Mouse (Mus musculus) CH12.LX (cell line): ENCODE measurements around the gene Fbxo3. TPM values are rescaled to one million over a fixed set of nuclear protein-coding genes. Genes with fewer than 3 reads are reported as not detected.
A peak's percentile ranks its signal among the peaks of the same experiment; 100 is the strongest.

Experiments
- DNase-seq: peaks from one replicate; pipeline ENCODE4 v3.0.0-alpha.2; 2013; ENCODE audit errors: extremely low read depth
- H3K27ac ChIP-seq: 2 replicates; pipeline ENCODE4 v1.5.1; 2012; ENCODE audit warnings: low read depth, mild to moderate bottlenecking, control low read depth, moderate library complexity; ENCODE audit not compliant: insufficient read depth
- H3K27me3 ChIP-seq: replicated peaks from 2 replicates; pipeline ENCODE3; 2012; ENCODE audit warnings: inconsistent platforms
- H3K36me3 ChIP-seq, 2 experiments: replicated peaks in 1 of 2; 2 replicates each; pipeline versions ENCODE3 to v1.6.1; 2012; ENCODE audit warnings: inconsistent platforms in 1 of 2, low read length in 1 of 2, mild to moderate bottlenecking in 1 of 2, mixed read lengths in 1 of 2, moderate library complexity in 1 of 2; ENCODE audit not compliant: control insufficient read depth in 1 of 2, insufficient read depth in 1 of 2
- H3K4me1 ChIP-seq, 2 experiments: 2 replicates each; pipeline ENCODE4 v1.6.1; 2012; ENCODE audit warnings: inconsistent platforms in 1 of 2, moderate library complexity in 1 of 2; ENCODE audit not compliant: insufficient read depth in 2 of 2, control insufficient read depth in 1 of 2
- H3K4me2 ChIP-seq: 2 replicates; pipeline ENCODE4 v1.6.1; 2012; ENCODE audit warnings: low read depth, mild to moderate bottlenecking, control low read depth; ENCODE audit not compliant: poor library complexity, insufficient read depth, severe bottlenecking
- H3K4me3 ChIP-seq, 3 experiments: fragments of 150-350 bp in 1 of 3; sonication (generic) in 1 of 3; replicated peaks in 1 of 3; 2 replicates each; pipeline versions ENCODE3 to v1.5.1; 2011 to 2012; ENCODE audit warnings: low read depth in 2 of 3, low read length in 2 of 3, mild to moderate bottlenecking in 2 of 3, moderate library complexity in 2 of 3, control low read depth in 1 of 3, improper control_type of control experiment in 1 of 3, inconsistent platforms in 1 of 3, mixed read lengths in 1 of 3; ENCODE audit not compliant: poor library complexity in 1 of 3
- H3K79me2 ChIP-seq: replicated peaks from 2 replicates; pipeline ENCODE4 v1.6.1; 2012; ENCODE audit warnings: mild to moderate bottlenecking, moderate library complexity; ENCODE audit not compliant: control insufficient read depth, poor library complexity, insufficient read depth, severe bottlenecking; ENCODE audit errors: extremely low read depth
- H3K9ac ChIP-seq: 2 replicates; pipeline ENCODE4 v1.6.1; 2012; ENCODE audit warnings: low read depth, mild to moderate bottlenecking, control low read depth, moderate library complexity; ENCODE audit not compliant: insufficient read depth
- H3K9me3 ChIP-seq: replicated peaks from 2 replicates; pipeline ENCODE3; 2012; ENCODE audit warnings: low read length, inconsistent platforms, mixed read lengths
- BHLHE40 ChIP-seq: IDR thresholded peaks from 2 replicates; pipeline ENCODE4 v1.6.1; 2011; ENCODE audit warnings: mild to moderate bottlenecking, low read depth, low read length, improper control_type of control experiment
- CHD1 ChIP-seq: IDR thresholded peaks from 2 replicates; pipeline ENCODE4 v1.6.1; 2012; ENCODE audit warnings: low read depth, low read length, improper control_type of control experiment, inconsistent platforms
- CHD2 ChIP-seq: IDR thresholded peaks from 2 replicates; pipeline ENCODE4 v1.6.1; 2011; ENCODE audit warnings: low read length, improper control_type of control experiment
- EP300 ChIP-seq: IDR thresholded peaks from 2 replicates; pipeline ENCODE4 v1.6.1; 2011; ENCODE audit warnings: low read length, improper control_type of control experiment
- GABPA ChIP-seq: IDR thresholded peaks from 2 replicates; pipeline ENCODE4 v1.6.1; 2012; ENCODE audit warnings: low read depth, low read length, improper control_type of control experiment, inconsistent platforms; ENCODE audit not compliant: insufficient replicate concordance
- JUN ChIP-seq: IDR thresholded peaks from 2 replicates; pipeline ENCODE4 v1.6.1; 2011; ENCODE audit warnings: low read depth, mild to moderate bottlenecking, low read length, improper control_type of control experiment, moderate library complexity; ENCODE audit not compliant: insufficient read depth
- MAFK ChIP-seq: IDR thresholded peaks from 2 replicates; pipeline ENCODE4 v1.6.1; 2011; ENCODE audit warnings: low read length, improper control_type of control experiment; ENCODE audit not compliant: insufficient replicate concordance
- MAX ChIP-seq: IDR thresholded peaks from 2 replicates; pipeline ENCODE4 v1.6.1; 2011; ENCODE audit warnings: low read length, improper control_type of control experiment
- MXI1 ChIP-seq: IDR thresholded peaks from 2 replicates; pipeline ENCODE4 v1.6.1; 2011; ENCODE audit warnings: mild to moderate bottlenecking, low read depth, low read length, improper control_type of control experiment
- MYC ChIP-seq: IDR thresholded peaks from 2 replicates; pipeline ENCODE4 v1.6.1; 2011; ENCODE audit warnings: low read depth, mild to moderate bottlenecking, improper control_type of control experiment, low read length
- RAD21 ChIP-seq: IDR thresholded peaks from 2 replicates; pipeline ENCODE4 v1.6.1; 2011; ENCODE audit warnings: low read depth, mild to moderate bottlenecking, low read length, improper control_type of control experiment, moderate library complexity
- SIN3A ChIP-seq: IDR thresholded peaks from 2 replicates; pipeline ENCODE4 v1.6.1; 2012; ENCODE audit warnings: low read length, improper control_type of control experiment, inconsistent platforms
- USF1 ChIP-seq: IDR thresholded peaks from 2 replicates; pipeline ENCODE4 v1.6.1; 2014; ENCODE audit warnings: low read depth, mild to moderate bottlenecking, inconsistent platforms, low read length, improper control_type of control experiment
- USF2 ChIP-seq: conservative IDR thresholded peaks from 2 replicates; pipeline ENCODE4 v1.6.1; 2011; ENCODE audit warnings: low read depth, low read length, improper control_type of control experiment
- dilution Hi-C: fragments of 300-500 bp; cut with MboI; formaldehyde crosslinking; loops from 2 replicates; pipeline ENCODE4 v1.14.3; 2020; ENCODE audit warnings: low sequenced_read_pairs; ENCODE audit not compliant: extremely low pct_unique_long_range_greater_than_20kb, extremely low pct_ligation_motif_present
- in situ Hi-C: fragments of 300-500 bp; cut with MboI; formaldehyde crosslinking; loops from 3 replicates; pipeline ENCODE4 v1.14.3; 2019; ENCODE audit warnings: low sequenced_read_pairs, low pct_ligation_motif_present, low pct_unique_long_range_greater_than_20kb, mixed read lengths
- polyA plus RNA-seq: library from polyadenylated mRNA; unstranded; fragments of >175 nt; gene quantifications from 2 replicates; pipeline ENCODE4 v1.2.1, GENCODE M21; 2012; ENCODE audit warnings: low read depth; ENCODE audit not compliant: insufficient read length
- total RNA-seq, 2 experiments: library from RNA; depleted of rRNA; stranded (reverse); fragments of 300-350 nt in 1 of 2; fragments of >200 nt in 1 of 2; gene quantifications; 2 replicates each; pipeline ENCODE4 v1.2.3; 2012 to 2014

The Fbxo3 gene
- total and polyA plus RNA-seq, 3 experiments = 29.7 to 63.7 (median 38.4) TPM

DNA sequence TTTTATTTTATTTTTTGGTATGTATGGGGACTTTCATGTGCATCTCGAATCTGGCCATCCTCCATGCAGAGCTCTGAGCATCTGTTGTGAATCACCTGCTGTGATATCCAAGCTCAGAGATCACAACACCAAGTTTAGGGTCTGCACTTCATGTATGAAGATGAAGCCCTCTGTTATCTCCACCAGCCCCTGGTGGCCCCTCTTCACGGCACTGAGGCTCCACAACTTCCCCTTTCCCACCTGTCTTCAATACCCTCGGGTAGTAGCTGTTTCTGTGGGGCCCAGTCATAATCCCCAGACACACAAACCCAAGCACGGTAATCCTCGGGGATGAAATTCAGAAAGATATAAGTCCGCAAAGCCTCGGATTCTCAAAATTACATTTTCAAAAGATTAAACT lies 4.4 kb upstream of the Fbxo3 start:
- no peak for TF ChIP-seq CHD1
- TF ChIP-seq MAX = no peak
- no peak for TF ChIP-seq MYC
- no peak for TF ChIP-seq USF2
- TF ChIP-seq EP300 = no peak
- TF ChIP-seq CHD2 = no peak
- no peaks in the 10 kb centered on the region for H3K79me2 ChIP-seq

DNA sequence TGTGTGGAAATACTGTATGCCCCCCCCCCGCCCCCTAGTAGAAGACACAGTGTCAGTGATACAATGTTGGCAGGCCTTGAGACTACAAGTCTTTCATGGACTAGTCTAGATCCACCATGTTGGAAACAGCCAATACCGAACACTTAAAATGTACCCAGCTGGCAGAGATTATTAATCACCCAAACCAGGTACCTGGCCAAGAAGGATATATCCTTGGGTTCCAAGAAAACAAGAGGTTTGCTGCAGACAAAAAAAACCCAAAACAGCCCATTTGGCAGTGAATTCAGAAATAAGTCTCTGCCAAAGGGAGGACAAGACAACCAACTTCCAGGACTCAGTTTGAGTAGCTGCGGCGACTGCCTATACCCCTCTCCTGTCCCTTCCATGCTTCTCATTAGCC lies 2.9 kb upstream of the Fbxo3 start:
- dilution Hi-C loops (no loop called here), in situ Hi-C loops (loop anchor here (25.0 kb wide), 1 partner anchor 563 kb away; the partner anchor contains the start of gene Cstf3)
- Histone ChIP-seq H3K27ac (no peak overlapping the region), H3K4me3 (no peak overlapping the region), H3K36me3 (no peaks in the 10 kb centered on the region), H3K4me2 (no peak overlapping the region), H3K27me3 (peaks cover 3% of the 10 kb centered on the region), H3K4me1 (peaks cover 3 to 20% of the 10 kb centered on the region in 2 experiments; a peak in 2 of 4 replicates), H3K79me2 (peaks cover 11% of the 10 kb centered on the region), H3K9ac (no peak overlapping the region), H3K9me3 (peaks cover 3% of the 10 kb centered on the region)
- TF ChIP-seq SIN3A = no peak
- no peak for TF ChIP-seq JUN
- TF ChIP-seq MAFK = no peak
- DNase-seq = no peak

More for the DNA sequence above, 4.4 kb upstream of the Fbxo3 start:
- in situ Hi-C loops (no loop called here), dilution Hi-C loops (no loop called here)
- Histone ChIP-seq H3K4me1 (peaks cover 0 to 10% of the 10 kb centered on the region in 2 experiments; a peak in 2 of 4 replicates), H3K36me3 (no peaks in the 10 kb centered on the region), H3K4me3 (no peak overlapping the region), H3K4me2 (no peak overlapping the region), H3K9me3 (peaks cover 3% of the 10 kb centered on the region), H3K9ac (no peak overlapping the region), H3K27ac (no peak overlapping the region), H3K27me3 (peaks cover 3% of the 10 kb centered on the region)
- no peak for DNase-seq

DNA sequence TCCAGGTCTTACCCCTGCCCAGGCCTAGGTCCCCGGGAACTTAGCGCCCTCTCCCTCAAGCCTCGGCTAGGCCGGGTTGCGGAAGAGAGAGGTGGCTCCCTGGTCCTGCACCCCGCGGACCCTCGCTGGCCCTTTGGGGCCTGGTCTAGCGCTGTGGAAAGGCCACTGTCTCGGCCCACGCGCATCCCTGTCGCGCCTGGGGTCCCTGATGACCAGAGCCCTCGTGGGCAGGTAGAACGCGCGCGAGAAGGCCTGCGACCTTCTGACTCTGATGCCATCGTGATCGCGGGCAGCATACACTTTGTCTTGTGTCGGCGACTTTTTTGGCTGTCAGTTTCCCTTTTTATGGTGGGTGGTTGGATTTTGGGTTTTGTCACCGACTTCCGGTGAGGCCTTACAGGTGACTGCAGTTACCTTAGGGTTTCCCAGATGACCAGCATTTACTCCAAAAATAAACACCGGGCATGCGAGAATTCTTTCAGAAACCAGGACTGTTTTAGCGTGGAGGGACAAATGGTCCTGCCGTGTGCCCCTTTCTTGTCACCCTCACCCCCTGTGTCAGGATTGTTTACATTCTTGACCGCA lies 710 bp downstream of the Fbxo3 start, which contains the start of gene 4931422A03Rik:
Gene 4931422A03Rik (minus strand): TSS at position 223 of the 585 bp plus-strand sequence.
- dilution Hi-C loops = no loop called here
- Histone ChIP-seq H3K27me3 (peaks cover 3% of the 10 kb centered on the region), H3K4me1 (peaks cover 3 to 30% of the 10 kb centered on the region in 2 experiments; a peak in 2 of 4 replicates)
- TF ChIP-seq MXI1 (0 out of 2 replicates have a peak, but pooled peaks have one; percentile 7), RAD21 (no peak), USF1 (no peak), GABPA (no peak), BHLHE40 (0 out of 2 replicates have a peak, but pooled peaks have one; percentile 15)
- TF ChIP-seq, all 38 proteins: peak for 2
- peak; percentile 29 for DNase-seq
- peak within 1 kb of the TSS; percentile 95 to 99 (median 99) for H3K4me3 ChIP-seq
- peak within 1 kb of the TSS; percentile 99 for H3K4me2 ChIP-seq
- peaks cover 4 to 21% of the 10 kb centered on the region in 2 experiments for H3K36me3 ChIP-seq
- peaks cover 3% of the 10 kb centered on the region for H3K9me3 ChIP-seq
- peak within 1 kb of the TSS; percentile 25; the same call in 1 of the 2 replicates for H3K27ac ChIP-seq
- in situ Hi-C loops = loop anchor here (25.0 kb wide), 1 partner anchor 559 kb away; the partner anchor contains the start of gene Cstf3
- H3K79me2 ChIP-seq = peaks cover 14% of the 10 kb centered on the region
- peak within 1 kb of the TSS; percentile 82 for H3K9ac ChIP-seq
